Mouse (Mus musculus): ENCODE measurements around the gene Arhgap11a. TPM values are rescaled to one million over a fixed set of nuclear protein-coding genes. Genes with fewer than 3 reads are reported as not detected.

Arhgap11a gene
- polyA plus RNA-seq, 1 experiment from 2014 or later, result 40.2 TPM

DNA sequence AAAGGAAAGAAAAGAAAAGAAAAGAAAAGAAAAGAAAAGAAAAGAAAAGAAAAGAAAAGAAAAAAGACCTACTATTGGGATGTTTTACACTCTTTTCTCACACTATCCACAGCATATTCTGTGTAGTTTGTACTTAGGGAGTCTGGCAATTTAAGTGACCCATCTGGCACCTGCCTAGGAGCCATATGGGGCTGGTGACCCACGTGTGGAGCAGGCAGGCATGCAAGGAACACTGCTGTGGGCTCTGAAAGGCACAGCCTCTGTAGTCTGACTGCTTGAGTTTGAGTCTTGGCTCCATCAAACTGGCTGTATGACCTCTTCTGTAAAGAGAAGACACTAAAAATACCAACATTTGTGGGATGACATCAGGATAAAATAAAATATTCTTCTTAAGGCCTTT, 44.7 kb downstream of the Arhgap11a start:
- Histone ChIP-seq H3K36me3 (replicated peaks) (0 out of 2 replicates have a peak, but pooled peaks cover 1% of the 10 kb centered on the region), H3K27me3 (ENCODE audit: poor library complexity, severe bottlenecking) (no peaks in the 10 kb centered on the region), H3K27ac (no peak overlapping the region), H3K4me3 (no peak overlapping the region), H3K4me1 (no peaks in the 10 kb centered on the region), H3K9me3 (no peaks in the 10 kb centered on the region)
- WGBS, result 48% methylated on average over 1 of the region's 1 CpGs
- no peak for DNase-seq (ENCODE audit: extremely low spot score, low spot score)

DNA sequence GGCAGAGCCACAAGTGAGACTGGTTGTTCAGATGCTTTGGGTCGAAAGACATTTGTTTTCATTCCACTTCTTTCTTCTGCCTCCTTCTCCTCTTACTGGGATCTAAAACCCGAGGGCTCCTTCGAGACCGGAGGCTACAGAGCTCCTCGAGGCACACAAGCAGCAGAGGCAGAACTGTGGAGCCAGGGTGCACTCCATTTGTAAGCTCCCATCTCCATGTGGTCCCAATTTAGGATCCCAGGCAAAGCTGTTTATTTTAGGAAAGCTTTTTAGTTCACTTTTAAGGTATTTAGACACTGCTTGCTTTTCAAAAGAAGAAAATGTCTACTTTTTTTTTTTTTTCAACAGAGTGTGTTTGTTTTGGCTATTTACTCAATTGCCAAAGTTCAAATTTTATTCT, 47.6 kb downstream of the Arhgap11a start:
- no peaks in the 10 kb centered on the region for H3K27me3 ChIP-seq (ENCODE audit: poor library complexity, severe bottlenecking)
- no peak for DNase-seq (ENCODE audit: extremely low spot score, low spot score)
- no peak overlapping the region for H3K4me3 ChIP-seq
- WGBS, result 74% methylated on average over 5 of the region's 5 CpGs
- H3K27ac ChIP-seq, result no peak overlapping the region
- H3K9me3 ChIP-seq, result no peaks in the 10 kb centered on the region
- no peaks in the 10 kb centered on the region for H3K4me1 ChIP-seq
- no peaks in the 10 kb centered on the region for H3K36me3 ChIP-seq (replicated peaks)

- no peaks in the 10 kb centered on the region for H3K9me3 ChIP-seq
- H3K36me3 ChIP-seq (replicated peaks), result no peaks in the 10 kb centered on the region
- no peak overlapping the region for H3K27ac ChIP-seq
- H3K4me1 ChIP-seq, result no peaks in the 10 kb centered on the region
- H3K27me3 ChIP-seq (ENCODE audit: poor library complexity, severe bottlenecking), result no peaks in the 10 kb centered on the region
- DNase-seq (ENCODE audit: extremely low spot score, low spot score), result no peak
- no peak overlapping the region for H3K4me3 ChIP-seq
- WGBS, result 89% methylated on average over 13 of the region's 13 CpGs
Measured at GRCm38 (mm10) chr2:113798605-113799004, 49.9 kb downstream of the Arhgap11a start.

DNA sequence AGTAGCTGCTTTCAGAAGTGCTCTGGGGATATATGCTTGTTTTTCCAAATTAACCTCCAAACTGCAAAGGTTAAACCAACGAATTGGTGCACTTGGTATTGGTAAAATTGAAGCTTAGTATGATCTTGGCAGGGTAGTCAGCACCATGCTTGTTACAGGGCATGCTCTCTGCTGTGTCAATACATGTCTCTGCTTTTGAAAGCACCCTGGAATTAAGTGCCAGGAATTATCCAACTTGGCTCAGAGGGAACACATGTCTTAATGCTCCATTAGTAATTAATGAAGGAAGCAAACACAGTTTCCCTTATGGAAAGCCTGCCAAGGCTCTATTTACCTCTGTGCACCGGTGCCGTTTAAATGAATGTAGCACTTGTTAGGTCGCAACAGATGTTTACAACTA, 53.3 kb downstream of the Arhgap11a start:
- Histone ChIP-seq H3K27me3 (ENCODE audit: poor library complexity, severe bottlenecking) (no peaks in the 10 kb centered on the region), H3K9me3 (no peaks in the 10 kb centered on the region), H3K36me3 (replicated peaks) (no peaks in the 10 kb centered on the region), H3K4me1 (no peaks in the 10 kb centered on the region), H3K4me3 (no peak overlapping the region), H3K27ac (no peak overlapping the region)
- DNase-seq (ENCODE audit: extremely low spot score, low spot score), result no peak
- 80% methylated on average over 4 of the region's 4 CpGs for WGBS

DNA sequence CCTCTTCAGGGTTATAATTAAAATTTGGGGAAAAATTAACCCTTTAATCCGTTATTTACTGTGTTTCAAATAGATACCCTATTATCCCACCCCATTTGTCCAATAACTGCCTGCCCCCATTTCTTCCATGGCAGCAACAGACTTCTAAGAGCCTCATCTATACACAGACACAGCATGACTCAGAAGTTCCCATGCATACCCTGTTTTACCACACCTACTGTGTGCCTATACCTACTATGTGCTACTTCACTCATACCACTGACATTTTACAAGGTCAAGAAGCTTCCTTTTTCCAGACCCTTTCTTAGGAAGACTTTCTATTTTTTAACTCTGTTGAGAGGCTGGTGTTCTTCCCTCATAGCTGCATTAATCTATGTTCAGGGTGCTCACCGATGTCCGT, 54.9 kb downstream of the Arhgap11a start:
- no peaks in the 10 kb centered on the region for H3K9me3 ChIP-seq
- no peaks in the 10 kb centered on the region for H3K4me1 ChIP-seq
- no peak overlapping the region for H3K27ac ChIP-seq
- no peak overlapping the region for H3K4me3 ChIP-seq
- H3K36me3 ChIP-seq (replicated peaks), result no peaks in the 10 kb centered on the region
- no peaks in the 10 kb centered on the region for H3K27me3 ChIP-seq (ENCODE audit: poor library complexity, severe bottlenecking)
- DNase-seq (ENCODE audit: extremely low spot score, low spot score), result no peak
- WGBS, result 88% methylated on average over 3 of the region's 3 CpGs

DNA sequence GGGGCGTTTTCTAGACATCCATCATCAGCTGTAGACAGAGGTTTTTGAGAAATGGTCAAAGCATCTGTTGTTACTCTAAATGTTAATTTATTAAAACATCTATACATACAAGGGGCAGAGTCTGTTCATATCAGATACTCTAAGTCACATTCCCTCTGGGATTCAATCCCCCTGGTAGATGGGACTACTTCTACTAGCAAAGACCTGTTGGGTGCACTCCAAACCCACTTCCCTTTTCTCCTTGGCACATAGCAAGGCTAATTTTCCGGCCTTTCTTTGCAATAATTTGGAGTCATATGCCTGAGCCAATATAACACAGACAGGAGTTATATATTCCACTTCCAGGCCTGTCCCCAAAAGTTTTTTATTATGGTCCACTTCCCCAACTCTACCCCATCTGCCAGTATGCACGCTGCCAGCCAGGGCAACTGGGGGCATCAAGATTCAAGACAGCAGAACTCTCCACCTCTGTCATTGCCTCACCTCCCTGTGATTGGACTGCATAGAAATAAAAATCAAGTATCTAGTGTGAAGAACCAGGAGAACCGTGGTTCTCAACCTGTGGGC, 59.6 kb downstream of the Arhgap11a start:
- no peak for DNase-seq (ENCODE audit: extremely low spot score, low spot score)
- Histone ChIP-seq H3K9me3 (no peaks in the 10 kb centered on the region), H3K36me3 (replicated peaks) (no peaks in the 10 kb centered on the region), H3K4me3 (no peak overlapping the region), H3K27me3 (ENCODE audit: poor library complexity, severe bottlenecking) (no peaks in the 10 kb centered on the region), H3K27ac (no peak overlapping the region), H3K4me1 (no peaks in the 10 kb centered on the region)
- 94% methylated on average over 4 of the region's 4 CpGs for WGBS

DNA sequence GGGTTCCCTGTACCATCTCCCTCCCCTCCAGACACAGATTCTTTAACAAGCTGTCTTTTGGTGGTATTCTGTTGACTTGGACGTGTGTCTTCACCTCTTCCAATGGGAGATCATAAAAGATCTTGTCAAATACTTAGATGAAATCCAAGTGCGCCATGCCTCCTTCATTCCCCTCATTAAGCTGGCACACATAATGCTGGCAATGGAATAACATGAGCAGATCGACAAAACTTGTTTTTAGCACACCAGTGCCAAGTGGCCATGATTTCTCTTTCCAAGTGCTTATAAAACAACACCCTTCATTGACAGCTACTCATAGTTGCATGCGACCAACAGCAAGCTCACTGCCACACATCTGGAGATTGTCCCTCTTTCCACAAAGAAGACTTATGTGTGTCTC, 60.6 kb downstream of the Arhgap11a start:
- H3K27me3 ChIP-seq (ENCODE audit: poor library complexity, severe bottlenecking), result no peaks in the 10 kb centered on the region
- no peaks in the 10 kb centered on the region for H3K4me1 ChIP-seq
- H3K9me3 ChIP-seq, result no peaks in the 10 kb centered on the region
- no peak overlapping the region for H3K4me3 ChIP-seq
- DNase-seq (ENCODE audit: extremely low spot score, low spot score), result no peak
- WGBS, result 89% methylated on average over 4 of the region's 4 CpGs
- no peak overlapping the region for H3K27ac ChIP-seq
- H3K36me3 ChIP-seq (replicated peaks), result no peaks in the 10 kb centered on the region

DNA sequence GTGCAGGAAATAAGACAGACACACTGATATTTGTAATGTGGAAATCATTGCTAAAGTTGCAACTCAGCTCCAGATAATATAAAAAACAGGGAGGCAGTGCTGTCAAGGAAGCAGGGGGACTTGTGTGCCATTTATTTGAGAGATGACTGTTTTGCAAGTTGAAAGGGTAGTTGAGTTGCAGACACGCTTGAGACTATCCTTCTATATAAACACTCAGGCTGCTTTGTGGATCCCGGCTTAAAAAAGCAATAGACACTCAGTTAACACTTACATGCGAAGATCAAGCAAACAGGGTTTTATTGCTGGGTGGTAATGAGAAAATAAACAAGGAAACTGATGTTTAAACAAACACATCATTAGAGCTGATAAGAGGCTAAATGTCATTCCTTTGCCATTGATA, 63.6 kb downstream of the Arhgap11a start:
- H3K27me3 ChIP-seq (ENCODE audit: poor library complexity, severe bottlenecking), result no peaks in the 10 kb centered on the region
- WGBS, result 83% methylated on average over 3 of the region's 3 CpGs
- no peak overlapping the region for H3K4me3 ChIP-seq
- no peak for DNase-seq (ENCODE audit: extremely low spot score, low spot score)
- H3K4me1 ChIP-seq, result no peaks in the 10 kb centered on the region
- no peaks in the 10 kb centered on the region for H3K36me3 ChIP-seq (replicated peaks)
- H3K27ac ChIP-seq, result no peak overlapping the region
- H3K9me3 ChIP-seq, result no peaks in the 10 kb centered on the region

- H3K9me3 ChIP-seq, result no peaks in the 10 kb centered on the region
- WGBS, result 90% methylated on average over 4 of the region's 4 CpGs
- H3K36me3 ChIP-seq (replicated peaks), result no peaks in the 10 kb centered on the region
- no peaks in the 10 kb centered on the region for H3K4me1 ChIP-seq
- H3K27me3 ChIP-seq (ENCODE audit: poor library complexity, severe bottlenecking), result no peaks in the 10 kb centered on the region
- no peak for DNase-seq (ENCODE audit: extremely low spot score, low spot score)
- no peak overlapping the region for H3K27ac ChIP-seq
- H3K4me3 ChIP-seq, result no peak overlapping the region
Measured at GRCm38 (mm10) chr2:113781521-113781920, 66.9 kb downstream of the Arhgap11a start.

Other genes starting within 250 kb of the Arhgap11a start
- gene Grem1, start 90.0 kb downstream of the Arhgap11a start, polyA plus RNA-seq (2016; fragmentation: Nextera tagmentation; extraction: Ambion mirVana), result 0.62 and 0.68 TPM in 2 replicates
- 16.6 and 17.9 TPM in 2 replicates for gene Scg5, start 19.5 kb downstream of the Arhgap11a start, polyA plus RNA-seq (2016; fragmentation: Nextera tagmentation; extraction: Ambion mirVana)
- gene Gjd2, start 165.0 kb upstream of the Arhgap11a start, polyA plus RNA-seq (2016; fragmentation: Nextera tagmentation; extraction: Ambion mirVana), result 0.23 and 0.30 TPM in 2 replicates
- 1.5 and 1.6 TPM in 2 replicates for gene Actc1, start 204.9 kb upstream of the Arhgap11a start, polyA plus RNA-seq (2016; fragmentation: Nextera tagmentation; extraction: Ambion mirVana)

Measured in forebrain, embryonic 10.5 days (tissue).